Mouse (Mus musculus): Measurements from ENCODE around the gene Efcab6.

Efcab6 gene

GRCm38 (mm10) chr15:83972206-83972605, 93.0 kb downstream of the Efcab6 start:
- DNase-seq (ENCODE audit: low read depth): no peak

- DNase-seq (ENCODE audit: low read depth): no peak
Observed at GRCm38 (mm10) chr15:83967802-83968201, 97.4 kb downstream of the Efcab6 start.

GRCm38 (mm10) chr15:83965126-83965525, 100.1 kb downstream of the Efcab6 start:
- no peak for DNase-seq (ENCODE audit: low read depth)

- no peak for DNase-seq (ENCODE audit: low read depth)
Observed at GRCm38 (mm10) chr15:83958376-83958775, 106.8 kb downstream of the Efcab6 start.

- DNase-seq (ENCODE audit: low read depth): no peak
Observed at GRCm38 (mm10) chr15:83956996-83957395, 108.2 kb downstream of the Efcab6 start.

GRCm38 (mm10) chr15:83955948-83956707, 109.1 kb downstream of the Efcab6 start:
- DNase-seq (ENCODE audit: low read depth): no peak

- no peak for DNase-seq (ENCODE audit: low read depth)
Observed at GRCm38 (mm10) chr15:83949729-83950491, 115.3 kb downstream of the Efcab6 start.

GRCm38 (mm10) chr15:83939703-83940102, 125.5 kb downstream of the Efcab6 start:
- no peak for DNase-seq (ENCODE audit: low read depth)

GRCm38 (mm10) chr15:83938466-83938865, 126.7 kb downstream of the Efcab6 start:
- DNase-seq (ENCODE audit: low read depth): no peak

GRCm38 (mm10) chr15:83936506-83936905, 128.7 kb downstream of the Efcab6 start:
- no peak for DNase-seq (ENCODE audit: low read depth)

- no peak for DNase-seq (ENCODE audit: low read depth)
Observed at GRCm38 (mm10) chr15:83934816-83935215, 130.4 kb downstream of the Efcab6 start.

GRCm38 (mm10) chr15:83925338-83925737, 139.8 kb downstream of the Efcab6 start:
- DNase-seq (ENCODE audit: low read depth): no peak

- no peak for DNase-seq (ENCODE audit: low read depth)
Observed at GRCm38 (mm10) chr15:83924656-83925055, 140.5 kb downstream of the Efcab6 start.

GRCm38 (mm10) chr15:83915376-83915775, 149.8 kb downstream of the Efcab6 start:
- DNase-seq (ENCODE audit: low read depth): no peak

- DNase-seq (ENCODE audit: low read depth): no peak
Observed at GRCm38 (mm10) chr15:83913028-83913714, 152.0 kb downstream of the Efcab6 start.

- DNase-seq (ENCODE audit: low read depth): no peak
Observed at GRCm38 (mm10) chr15:83906472-83906871, 158.7 kb downstream of the Efcab6 start.

- no peak for DNase-seq (ENCODE audit: low read depth)
Observed at GRCm38 (mm10) chr15:83897286-83897685, 167.9 kb downstream of the Efcab6 start.

GRCm38 (mm10) chr15:83896011-83896410, 169.2 kb downstream of the Efcab6 start:
- DNase-seq (ENCODE audit: low read depth): no peak

GRCm38 (mm10) chr15:83894261-83894660, 170.9 kb downstream of the Efcab6 start:
- no peak for DNase-seq (ENCODE audit: low read depth)

- no peak for DNase-seq (ENCODE audit: low read depth)
Observed at GRCm38 (mm10) chr15:83892871-83893270, 172.3 kb downstream of the Efcab6 start.

GRCm38 (mm10) chr15:83884291-83884690, 180.9 kb downstream of the Efcab6 start:
- no peak for DNase-seq (ENCODE audit: low read depth)

- DNase-seq (ENCODE audit: low read depth): no peak
Observed at GRCm38 (mm10) chr15:83883821-83884220, 181.4 kb downstream of the Efcab6 start.

- no peak for DNase-seq (ENCODE audit: low read depth)
Observed at GRCm38 (mm10) chr15:83879845-83880244, 185.3 kb downstream of the Efcab6 start.

Data from naive thymus-derived CD4-positive, alpha-beta T cell, adult 2 months (primary cell).